Mouse (Mus musculus): ENCODE data around the gene Rbm33.

DNA sequence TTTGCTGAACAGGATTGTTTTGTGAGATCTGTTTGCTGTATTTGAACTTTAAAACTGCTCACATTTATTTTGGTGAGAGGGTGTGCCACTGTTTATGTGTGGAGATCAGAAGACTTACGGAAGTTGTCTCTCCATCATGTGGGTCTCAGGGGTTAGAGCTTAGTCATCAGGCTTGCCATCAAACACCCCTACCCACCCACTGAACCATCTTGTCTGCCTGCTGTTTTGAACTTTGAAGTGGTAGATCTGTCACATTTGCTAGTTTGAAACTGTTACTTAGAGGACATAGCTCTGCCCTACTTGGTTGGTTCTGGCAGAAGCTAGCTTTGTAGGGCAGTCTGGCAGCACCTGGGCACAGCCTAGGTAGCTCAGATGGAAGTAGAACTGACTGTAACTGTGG is 85.8 kb downstream of the Rbm33 start:
- TF ChIP-seq POLR2A (IDR thresholded peaks at IDR 0.05; ENCODE audit: insufficient read depth, low read depth, low read length) = no peak
- TF ChIP-seq CTCF (IDR thresholded peaks at IDR 0.05; ENCODE audit: insufficient read depth, low read depth, low read length) = no peak

All from olfactory bulb, adult 2 months (tissue).